Mouse (Mus musculus): Measurements from ENCODE around the gene Mad2l1bp.

- TF ChIP-seq CTCF (conservative IDR thresholded peaks at IDR 0.05 in 1 of 2, IDR thresholded peaks at IDR 0.05 in 1 of 2; ENCODE audit: low read depth in 2 of 2, low read length in 2 of 2) (no peak), MAX (IDR thresholded peaks at IDR 0.05; ENCODE audit: low read length) (no peak), KAT2A (IDR thresholded peaks at IDR 0.05; ENCODE audit: insufficient replicate concordance, low read length) (no peak), ZNF384 (IDR thresholded peaks at IDR 0.05; ENCODE audit: low read depth, low read length) (no peak), JUN (IDR thresholded peaks at IDR 0.05; ENCODE audit: insufficient read depth, low read depth, low read length) (no peak), CHD2 (IDR thresholded peaks at IDR 0.05; ENCODE audit: low read length) (no peak), CHD1 (IDR thresholded peaks at IDR 0.05; ENCODE audit: low read depth, low read length) (no peak), SMC3 (IDR thresholded peaks at IDR 0.05; ENCODE audit: low read depth, low read length) (no peak)
These were observed 47.8 kb upstream of the Mad2l1bp start for GRCm38 (mm10) chr17:46201151-46201550.

All from CH12.LX (cell line).